Mouse (Mus musculus) intestine, embryonic 15.5 days (tissue): Measurements from ENCODE around the gene Eif4enif1. TPM values are rescaled to one million over a fixed set of nuclear protein-coding genes. Genes with fewer than 3 reads are reported as not detected.
A peak's percentile ranks its signal among the peaks of the same experiment; 100 is the strongest.
"Not testable (repeated sequence)": the region's sequence is repeated elsewhere in the genome, so short reads cannot be mapped to it uniquely, and the experiment has no call there.

Source experiments
- ATAC-seq: fragments of 200-750 bp; cut with Nextera tagmentation; 2 replicates; pipeline ENCODE4 v1.8.0; 2017; ENCODE audit warnings: moderate TSS enrichment, moderate library complexity
- H3K27ac ChIP-seq: fragments of 300-500 bp; sonication (generic); 2 replicates; pipeline ENCODE4 v1.5.1; 2015; ENCODE audit warnings: mild to moderate bottlenecking, inconsistent platforms
- H3K27me3 ChIP-seq: fragments of 300-500 bp; sonication (generic); replicated peaks from 2 replicates; pipeline ENCODE4 v1.6.1; 2015; ENCODE audit warnings: inconsistent platforms
- H3K36me3 ChIP-seq: fragments of 300-500 bp; sonication (generic); 2 replicates; pipeline ENCODE4 v1.6.1; 2015; ENCODE audit warnings: inconsistent platforms
- H3K4me1 ChIP-seq: fragments of 300-500 bp; sonication (generic); replicated peaks from 2 replicates; pipeline ENCODE4 v1.6.1; 2015; ENCODE audit warnings: inconsistent platforms
- H3K4me2 ChIP-seq: fragments of 300-500 bp; sonication (generic); replicated peaks from 2 replicates; pipeline ENCODE4 v1.6.1; 2015; ENCODE audit warnings: mild to moderate bottlenecking, inconsistent platforms
- H3K4me3 ChIP-seq: fragments of 300-500 bp; sonication (generic); replicated peaks from 2 replicates; pipeline ENCODE4 v1.5.1; 2015; ENCODE audit warnings: inconsistent platforms
- H3K9ac ChIP-seq: fragments of 300-500 bp; sonication (generic); 2 replicates; pipeline ENCODE4 v1.6.1; 2015; ENCODE audit warnings: inconsistent platforms
- H3K9me3 ChIP-seq: fragments of 300-500 bp; sonication (generic); 2 replicates; pipeline ENCODE4 v1.6.1; 2016; ENCODE audit warnings: inconsistent platforms
- WGBS: fragments of 180-500 bp; shearing (Covaris S2); methylation state at CpG from one replicate; pipeline ENCODE4 v1.1.7; 2015; 5-methylcytosine and 5-hydroxymethylcytosine counted together
- polyA plus RNA-seq: library from polyadenylated mRNA; unstranded; fragments of >200 nt; fragmentation: Nextera tagmentation; extraction: Ambion mirVana; gene quantifications from 2 replicates; pipeline ENCODE4 v1.2.1, GENCODE M21; 2015

Eif4enif1 gene
- polyA plus RNA-seq, result 40.0 and 40.4 TPM in 2 replicates

GRCm38 (mm10) chr11:3202231-3202701 lies at the start of gene Eif4enif1:
Eif4enif1 (plus strand) TSS chr11:3202392.
- ATAC-seq, result peak; percentile 88
- Histone ChIP-seq H3K4me3 (peak within 1 kb of the TSS; percentile 38), H3K36me3 (0 out of 2 replicates have a peak, but pooled peaks cover 3% of the 10 kb centered on the region), H3K4me1 (no peaks in the 10 kb centered on the region), H3K27me3 (no peaks in the 10 kb centered on the region), H3K4me2 (peak within 1 kb of the TSS; percentile 20), H3K9me3 (no peaks in the 10 kb centered on the region), H3K27ac (peak within 1 kb of the TSS; percentile 1; the same call in 1 of the 2 replicates), H3K9ac (peak within 1 kb of the TSS; percentile 34)
- under 1% methylated on average over 34 of the region's 57 CpGs for WGBS

GRCm38 (mm10) chr11:3153666-3154397 lies 48.4 kb upstream of the Eif4enif1 start:
- H3K9ac ChIP-seq, H3K27ac ChIP-seq, H3K4me3 ChIP-seq, H3K4me2 ChIP-seq, H3K9me3 ChIP-seq, H3K4me1 ChIP-seq, H3K36me3 ChIP-seq, H3K27me3 ChIP-seq: not testable (repeated sequence)
- peak; percentile 48 for ATAC-seq
- WGBS, result 79% methylated on average over 1 of the region's 1 CpGs

- not testable (repeated sequence) for H3K9ac ChIP-seq, ATAC-seq, H3K4me3 ChIP-seq, H3K27ac ChIP-seq, H3K4me1 ChIP-seq, H3K27me3 ChIP-seq, H3K36me3 ChIP-seq, H3K9me3 ChIP-seq, H3K4me2 ChIP-seq
- WGBS, result 87% methylated on average over 2 of the region's 3 CpGs
Observed at GRCm38 (mm10) chr11:3156991-3157390, 45.2 kb upstream of the Eif4enif1 start.

GRCm38 (mm10) chr11:3157996-3158395 lies 44.2 kb upstream of the Eif4enif1 start:
- not testable (repeated sequence) for H3K27ac ChIP-seq, H3K4me1 ChIP-seq, H3K4me3 ChIP-seq, H3K36me3 ChIP-seq, H3K4me2 ChIP-seq, ATAC-seq, H3K27me3 ChIP-seq, H3K9ac ChIP-seq
- WGBS, result 91% methylated on average over 6 of the region's 6 CpGs
- peaks cover 11% of the 10 kb centered on the region; the same call in 1 of the 2 replicates for H3K9me3 ChIP-seq

- H3K4me2 ChIP-seq, H3K9me3 ChIP-seq, H3K9ac ChIP-seq, H3K36me3 ChIP-seq, ATAC-seq, H3K4me3 ChIP-seq, H3K27ac ChIP-seq, H3K27me3 ChIP-seq, H3K4me1 ChIP-seq: not testable (repeated sequence)
- WGBS, result 88% methylated on average over 4 of the region's 4 CpGs
Observed at GRCm38 (mm10) chr11:3158800-3159199, 43.4 kb upstream of the Eif4enif1 start.

GRCm38 (mm10) chr11:3161370-3161769 lies 40.8 kb upstream of the Eif4enif1 start:
- H3K36me3 ChIP-seq, H3K4me3 ChIP-seq: not testable (repeated sequence)

GRCm38 (mm10) chr11:3162236-3162897 lies 39.8 kb upstream of the Eif4enif1 start:
- not testable (repeated sequence) for H3K9me3 ChIP-seq, H3K4me2 ChIP-seq, H3K9ac ChIP-seq, H3K36me3 ChIP-seq, H3K4me1 ChIP-seq, H3K27ac ChIP-seq, H3K27me3 ChIP-seq, H3K4me3 ChIP-seq
- ATAC-seq, result peak; percentile 46
- 63% methylated on average over 5 of the region's 5 CpGs for WGBS

More at GRCm38 (mm10) chr11:3161370-3161769, 40.8 kb upstream of the Eif4enif1 start:
- not testable (repeated sequence) for H3K4me2 ChIP-seq, H3K4me1 ChIP-seq, H3K27me3 ChIP-seq, H3K9me3 ChIP-seq, H3K27ac ChIP-seq, ATAC-seq, H3K9ac ChIP-seq
- WGBS, result 60% methylated on average over 1 of the region's 2 CpGs

GRCm38 (mm10) chr11:3163122-3163521 lies 39.1 kb upstream of the Eif4enif1 start:
- not testable (repeated sequence) for ATAC-seq, H3K27me3 ChIP-seq, H3K4me3 ChIP-seq, H3K27ac ChIP-seq, H3K4me2 ChIP-seq, H3K9me3 ChIP-seq, H3K9ac ChIP-seq, H3K4me1 ChIP-seq, H3K36me3 ChIP-seq
- WGBS, result 92% methylated on average over 2 of the region's 2 CpGs

- not testable (repeated sequence) for H3K27ac ChIP-seq, H3K9me3 ChIP-seq, H3K4me3 ChIP-seq, H3K9ac ChIP-seq, H3K4me1 ChIP-seq, H3K27me3 ChIP-seq, ATAC-seq, H3K4me2 ChIP-seq, H3K36me3 ChIP-seq
- 54% methylated on average over 3 of the region's 3 CpGs for WGBS
Observed at GRCm38 (mm10) chr11:3163661-3164060, 38.5 kb upstream of the Eif4enif1 start.

- not testable (repeated sequence) for H3K27ac ChIP-seq, H3K36me3 ChIP-seq, H3K27me3 ChIP-seq, H3K4me3 ChIP-seq, H3K9ac ChIP-seq, H3K9me3 ChIP-seq, H3K4me1 ChIP-seq, H3K4me2 ChIP-seq
- peak; percentile 27 for ATAC-seq
- 81% methylated on average over 3 of the region's 5 CpGs for WGBS
Observed at GRCm38 (mm10) chr11:3165210-3165782, 36.9 kb upstream of the Eif4enif1 start.

GRCm38 (mm10) chr11:3166321-3166720 lies 35.9 kb upstream of the Eif4enif1 start:
- H3K9me3 ChIP-seq, H3K4me2 ChIP-seq, H3K36me3 ChIP-seq, H3K27me3 ChIP-seq, H3K27ac ChIP-seq, H3K4me3 ChIP-seq, H3K4me1 ChIP-seq, ATAC-seq, H3K9ac ChIP-seq: not testable (repeated sequence)

- H3K4me3 ChIP-seq, H3K27me3 ChIP-seq, H3K4me2 ChIP-seq, H3K9ac ChIP-seq, H3K36me3 ChIP-seq, H3K27ac ChIP-seq, H3K4me1 ChIP-seq, H3K9me3 ChIP-seq, ATAC-seq: not testable (repeated sequence)
- 92% methylated on average over 4 of the region's 4 CpGs for WGBS
Observed at GRCm38 (mm10) chr11:3167129-3167528, 35.1 kb upstream of the Eif4enif1 start.
